Mouse (Mus musculus) CD4-positive helper T cell, adult 2 months (primary cell): ENCODE results near the gene Slc22a15.

Experiments
- DNase-seq: peaks from one replicate; pipeline ENCODE4 v3.0.0-alpha.2; 2012; ENCODE audit warnings: low read depth, missing footprints, low spot score

Gene Slc22a15

DNA sequence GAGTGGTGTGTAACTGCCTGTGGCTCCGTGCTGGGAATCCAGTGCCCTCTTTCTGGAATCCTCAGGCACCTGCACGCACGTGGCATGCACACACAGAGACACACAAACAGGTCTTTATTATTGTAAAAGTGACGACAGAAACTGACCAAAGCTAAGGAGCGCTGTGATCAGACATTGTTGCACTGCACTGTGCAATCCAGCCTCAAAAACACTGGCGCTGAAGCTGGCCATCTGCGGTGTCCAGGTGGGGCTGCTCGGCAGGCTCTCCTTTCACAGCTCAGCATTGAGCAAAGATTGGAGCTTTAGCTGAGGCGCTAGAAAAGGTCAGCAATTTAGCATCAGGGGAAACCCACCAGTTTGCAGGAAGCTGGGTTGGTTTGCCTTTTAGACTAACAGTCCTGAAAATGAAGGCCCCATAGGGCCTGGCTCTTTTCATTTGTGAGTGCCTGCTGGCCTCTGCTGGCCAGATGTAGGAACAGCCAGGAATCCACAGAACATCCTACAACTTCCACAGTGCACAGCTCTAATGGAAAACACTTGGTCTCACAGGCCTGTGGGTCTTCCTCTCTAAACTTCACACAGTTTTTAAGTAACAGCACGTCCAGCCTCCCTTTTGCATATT is 111.8 kb downstream of the Slc22a15 start:
- peak; percentile 60 for DNase-seq

DNA sequence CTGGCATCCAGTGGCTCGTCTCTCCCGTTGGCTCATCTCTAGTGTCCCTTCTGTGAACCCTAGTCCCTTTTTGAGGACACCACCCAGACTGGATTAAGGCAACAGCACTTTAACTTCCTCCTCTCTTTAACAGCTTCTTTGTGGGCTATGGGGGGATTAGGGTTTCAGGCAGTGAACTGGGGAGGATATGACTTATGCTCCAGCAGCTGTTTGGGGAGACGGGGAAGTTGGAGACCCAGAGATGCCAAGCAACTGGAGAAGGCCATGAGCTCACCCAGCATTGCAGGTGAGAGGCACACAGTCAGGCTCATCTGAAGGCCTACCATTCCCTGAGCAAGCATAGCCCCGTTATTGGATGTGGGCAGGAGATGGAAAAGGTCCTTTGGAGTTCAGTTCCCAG is 112.3 kb downstream of the Slc22a15 start:
- no peak for DNase-seq

DNA sequence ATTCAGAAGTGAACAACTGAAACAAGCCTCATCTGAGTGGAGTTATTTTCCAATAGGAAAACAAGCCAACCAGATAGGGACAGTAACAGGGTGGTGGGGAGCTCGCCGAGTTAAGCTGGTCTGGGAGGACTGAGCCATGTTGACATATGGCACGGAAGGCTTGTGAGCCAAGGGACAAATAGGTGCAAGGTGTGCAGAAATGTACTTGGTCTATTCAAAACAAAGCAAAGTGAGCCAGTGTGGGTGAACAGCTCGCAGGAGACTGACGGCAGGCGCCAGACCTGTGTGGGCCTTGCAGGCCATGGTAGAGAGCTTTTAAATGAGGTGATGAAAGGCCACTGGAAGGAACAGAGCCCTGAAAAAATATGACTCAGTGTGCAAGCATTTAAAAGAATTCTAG is 116.6 kb downstream of the Slc22a15 start:
- DNase-seq: no peak

- DNase-seq: no peak
Measured at GRCm38 (mm10) chr3:101806941-101807340, 117.3 kb downstream of the Slc22a15 start.

DNA sequence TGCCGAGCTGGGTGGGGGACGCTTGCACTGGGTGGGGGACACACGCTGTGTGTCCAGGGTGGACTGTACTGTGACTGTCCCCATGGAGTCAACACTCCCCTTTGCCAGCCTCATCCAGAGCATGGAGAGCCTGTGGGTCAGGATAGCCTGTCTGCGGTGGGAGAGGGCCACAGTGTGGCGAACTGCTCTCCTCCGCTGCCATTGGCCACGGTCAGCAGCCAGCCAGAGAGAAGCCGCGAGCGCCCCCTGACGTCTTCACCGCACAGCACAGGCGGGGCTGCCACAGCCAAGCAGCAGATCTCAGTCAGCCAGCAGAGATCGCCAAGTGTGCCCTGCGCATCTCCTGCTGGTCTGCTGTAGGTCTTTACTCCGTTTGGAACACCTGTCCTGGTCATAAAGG is 118.1 kb downstream of the Slc22a15 start:
- peak; percentile 71 for DNase-seq
